Mouse (Mus musculus) forebrain, embryonic 15.5 days (tissue): ENCODE measurements around the gene Tekt1. TPM values are rescaled to one million over a fixed set of nuclear protein-coding genes. Genes with fewer than 3 reads are reported as not detected.
A peak's percentile ranks its signal among the peaks of the same experiment; 100 is the strongest.

ENCODE experiments used
- ATAC-seq: fragments of 200-750 bp; cut with Nextera tagmentation; replicated peaks from 2 replicates; pipeline ENCODE4 v1.8.0; 2017; ENCODE audit warnings: mild to moderate bottlenecking, moderate TSS enrichment, moderate library complexity
- H3K27ac ChIP-seq: fragments of 300-500 bp; sonication (generic); replicated peaks from 2 replicates; pipeline ENCODE4 v1.5.1; 2015; ENCODE audit warnings: mild to moderate bottlenecking, inconsistent platforms
- H3K27me3 ChIP-seq: fragments of 300-500 bp; sonication (generic); 2 replicates; pipeline ENCODE4 v1.6.1; 2015; ENCODE audit warnings: inconsistent platforms
- H3K36me3 ChIP-seq: fragments of 300-500 bp; sonication (generic); 2 replicates; pipeline ENCODE4 v1.6.1; 2015; ENCODE audit warnings: mild to moderate bottlenecking, inconsistent platforms
- H3K4me1 ChIP-seq: fragments of 300-500 bp; sonication (generic); 2 replicates; pipeline ENCODE4 v1.6.1; 2015; ENCODE audit warnings: inconsistent platforms
- H3K4me2 ChIP-seq: fragments of 300-500 bp; sonication (generic); replicated peaks from 2 replicates; pipeline ENCODE4 v1.6.1; 2015; ENCODE audit warnings: mild to moderate bottlenecking, inconsistent platforms
- H3K4me3 ChIP-seq: fragments of 300-500 bp; sonication (generic); 2 replicates; pipeline ENCODE4 v1.5.1; 2015; ENCODE audit warnings: mild to moderate bottlenecking, inconsistent platforms
- H3K9ac ChIP-seq: fragments of 300-500 bp; sonication (generic); replicated peaks from 2 replicates; pipeline ENCODE4 v1.6.1; 2015; ENCODE audit warnings: mild to moderate bottlenecking, inconsistent platforms
- H3K9me3 ChIP-seq: fragments of 300-500 bp; sonication (generic); 2 replicates; pipeline ENCODE4 v1.6.1; 2016; ENCODE audit warnings: inconsistent platforms
- WGBS: fragments of 180-500 bp; shearing (Covaris S2); methylation state at CpG from one replicate; pipeline ENCODE4 v1.1.7; 2015; ENCODE audit warnings: mixed read lengths; 5-methylcytosine and 5-hydroxymethylcytosine counted together
- polyA plus RNA-seq: library from polyadenylated mRNA; unstranded; fragments of >200 nt; fragmentation: Nextera tagmentation; extraction: Ambion mirVana; gene quantifications from 2 replicates; pipeline ENCODE4 v1.2.1, GENCODE M21; 2015

Tekt1 gene
- polyA plus RNA-seq, 1 experiment from 2014 or later = 10.9 TPM

- Histone ChIP-seq H3K4me3 (no peak overlapping the region), H3K27me3 (no peaks in the 10 kb centered on the region), H3K4me2 (no peak overlapping the region), H3K4me1 (peaks cover under 1% of the 10 kb centered on the region; the same call in 1 of the 2 replicates), H3K27ac (no peak overlapping the region), H3K36me3 (no peaks in the 10 kb centered on the region), H3K9me3 (no peaks in the 10 kb centered on the region), H3K9ac (no peak overlapping the region)
- ATAC-seq = no peak
- 87% methylated on average over 9 of the region's 9 CpGs for WGBS
These were observed 29.1 kb downstream of the Tekt1 start for GRCm38 (mm10) chr11:72332951-72333667.

GRCm38 (mm10) chr11:72325701-72326100 is 36.5 kb downstream of the Tekt1 start:
- no peak for ATAC-seq
- no peak overlapping the region for H3K4me2 ChIP-seq
- no peaks in the 10 kb centered on the region for H3K9me3 ChIP-seq
- H3K4me1 ChIP-seq = no peaks in the 10 kb centered on the region
- no peak overlapping the region for H3K9ac ChIP-seq
- H3K4me3 ChIP-seq = no peak overlapping the region
- 80% methylated on average over 4 of the region's 4 CpGs for WGBS
- H3K36me3 ChIP-seq = no peaks in the 10 kb centered on the region
- no peaks in the 10 kb centered on the region for H3K27me3 ChIP-seq
- H3K27ac ChIP-seq = no peak overlapping the region

- H3K27me3 ChIP-seq = no peaks in the 10 kb centered on the region
- no peaks in the 10 kb centered on the region for H3K9me3 ChIP-seq
- no peak overlapping the region for H3K27ac ChIP-seq
- no peaks in the 10 kb centered on the region for H3K4me1 ChIP-seq
- H3K9ac ChIP-seq = no peak overlapping the region
- H3K36me3 ChIP-seq = no peaks in the 10 kb centered on the region
- H3K4me3 ChIP-seq = no peak overlapping the region
- WGBS = 71% methylated on average over 3 of the region's 3 CpGs
- ATAC-seq = no peak
- no peak overlapping the region for H3K4me2 ChIP-seq
These were observed 37.8 kb downstream of the Tekt1 start for GRCm38 (mm10) chr11:72324431-72324830.

DNA sequence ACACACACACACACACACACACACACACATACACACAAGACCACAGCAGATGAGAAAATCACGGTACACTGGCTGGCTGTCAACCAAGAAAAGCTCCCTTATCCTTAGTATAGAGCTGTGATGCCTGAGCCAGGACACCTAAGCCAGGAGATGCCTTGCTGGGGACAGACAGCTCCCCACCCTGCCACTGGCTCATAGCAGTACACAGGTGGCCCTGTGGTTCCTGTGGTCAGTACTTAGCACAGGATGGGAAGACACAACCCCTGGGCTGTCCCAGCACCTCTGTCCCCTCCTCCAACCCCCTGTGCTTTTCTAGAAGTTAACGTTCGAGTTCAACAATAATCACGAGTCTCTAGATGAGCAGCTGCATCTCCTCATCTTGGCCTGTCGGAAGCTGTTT is 44.2 kb downstream of the Tekt1 start:
- H3K27me3 ChIP-seq = peaks cover 16% of the 10 kb centered on the region
- H3K27ac ChIP-seq = no peak overlapping the region
- no peak overlapping the region for H3K4me2 ChIP-seq
- peaks cover 3% of the 10 kb centered on the region; the same call in 1 of the 2 replicates for H3K4me1 ChIP-seq
- ATAC-seq = no peak
- 88% methylated on average over 5 of the region's 5 CpGs for WGBS
- no peak overlapping the region for H3K9ac ChIP-seq
- H3K9me3 ChIP-seq = no peaks in the 10 kb centered on the region
- no peaks in the 10 kb centered on the region for H3K36me3 ChIP-seq
- H3K4me3 ChIP-seq = no peak overlapping the region

DNA sequence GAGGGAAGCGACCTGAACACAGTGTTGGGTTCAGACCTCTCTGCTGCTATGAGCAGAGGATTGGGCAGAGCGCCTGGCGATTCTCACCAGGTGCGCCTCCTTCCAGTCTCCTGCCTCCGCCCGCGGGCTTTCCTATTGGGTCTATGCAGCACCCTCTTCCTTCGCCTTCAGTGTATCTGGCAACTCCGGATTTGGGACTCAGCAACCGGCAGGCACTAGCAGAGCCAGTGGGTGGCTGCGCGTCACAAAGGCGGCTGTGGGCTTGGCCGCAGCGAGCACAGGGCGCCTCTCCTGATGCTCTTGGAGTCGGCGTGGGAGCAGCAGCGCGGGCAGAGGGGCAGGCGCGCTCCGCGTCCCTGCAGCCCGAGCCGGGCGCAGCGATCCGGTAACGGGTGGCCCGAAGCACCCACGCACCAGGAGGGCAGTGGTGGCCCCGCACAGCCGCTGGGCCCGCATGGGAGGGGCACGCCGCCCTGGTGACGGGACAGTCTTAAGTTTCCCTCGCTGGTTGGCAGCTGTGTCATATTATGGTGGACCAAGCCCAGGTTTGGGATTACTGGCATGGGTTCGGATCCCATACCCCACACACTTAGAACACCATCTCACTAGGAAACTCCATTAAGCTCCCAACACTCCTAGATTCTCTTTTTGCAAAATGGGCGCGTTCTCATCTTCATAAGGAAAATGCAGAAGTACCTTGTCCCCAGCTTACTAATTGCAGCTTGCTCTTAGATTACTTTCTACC is 47.9 kb downstream of the Tekt1 start, which contains the start of gene Fbxo39:
Gene Fbxo39, plus strand, starts transcription at position 294 of the 745 bp plus-strand sequence.
- Histone ChIP-seq H3K4me1 (peaks cover 3% of the 10 kb centered on the region; the same call in 1 of the 2 replicates), H3K9me3 (no peaks in the 10 kb centered on the region), H3K4me2 (peak within 1 kb of the TSS; percentile 45), H3K4me3 (peak within 1 kb of the TSS; percentile 32), H3K9ac (0 out of 2 replicates have a peak within 1 kb of the TSS, but pooled peaks have one; percentile 14), H3K27ac (no peak within 1 kb of the TSS), H3K27me3 (peaks cover 16% of the 10 kb centered on the region), H3K36me3 (no peaks in the 10 kb centered on the region)
- WGBS = 11% methylated on average over 42 of the region's 42 CpGs
- ATAC-seq = no peak

DNA sequence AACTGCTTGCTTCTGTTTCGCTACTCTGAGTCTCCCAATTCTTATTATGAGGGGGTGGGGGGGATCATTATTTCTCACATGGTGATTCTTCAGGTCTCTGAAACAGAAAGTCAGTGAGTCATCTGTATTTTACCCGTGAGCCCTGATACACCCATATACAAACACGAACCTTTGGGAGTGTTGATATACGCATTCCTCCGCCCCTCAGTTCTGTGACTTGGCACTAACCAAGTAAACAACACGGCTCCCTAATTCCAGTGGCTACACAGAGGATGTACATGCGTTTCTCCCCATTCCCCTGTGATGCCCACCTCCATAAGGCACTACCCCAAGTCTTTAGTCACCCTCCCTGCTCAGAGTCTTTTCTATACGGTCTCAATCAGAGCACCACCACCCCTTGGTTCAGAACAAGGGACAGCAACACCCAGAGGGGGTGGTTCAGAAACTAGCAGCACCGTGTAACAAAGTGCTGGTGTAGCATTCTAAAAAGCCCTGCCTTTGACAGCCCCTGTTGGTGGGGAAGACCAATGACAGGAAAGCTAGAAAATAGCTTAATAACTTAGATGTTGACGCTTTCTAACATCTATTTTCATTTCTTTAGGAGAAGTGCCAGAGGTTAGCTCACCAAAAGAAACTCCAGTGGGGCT is 50.8 kb downstream of the Tekt1 start:
- Histone ChIP-seq H3K9ac (no peak overlapping the region), H3K27ac (no peak overlapping the region), H3K4me1 (peaks cover 3% of the 10 kb centered on the region; the same call in 1 of the 2 replicates), H3K36me3 (no peaks in the 10 kb centered on the region), H3K27me3 (peaks cover 16% of the 10 kb centered on the region), H3K4me3 (no peak overlapping the region), H3K9me3 (no peaks in the 10 kb centered on the region), H3K4me2 (no peak overlapping the region)
- ATAC-seq = no peak
- 82% methylated on average over 10 of the region's 10 CpGs for WGBS

DNA sequence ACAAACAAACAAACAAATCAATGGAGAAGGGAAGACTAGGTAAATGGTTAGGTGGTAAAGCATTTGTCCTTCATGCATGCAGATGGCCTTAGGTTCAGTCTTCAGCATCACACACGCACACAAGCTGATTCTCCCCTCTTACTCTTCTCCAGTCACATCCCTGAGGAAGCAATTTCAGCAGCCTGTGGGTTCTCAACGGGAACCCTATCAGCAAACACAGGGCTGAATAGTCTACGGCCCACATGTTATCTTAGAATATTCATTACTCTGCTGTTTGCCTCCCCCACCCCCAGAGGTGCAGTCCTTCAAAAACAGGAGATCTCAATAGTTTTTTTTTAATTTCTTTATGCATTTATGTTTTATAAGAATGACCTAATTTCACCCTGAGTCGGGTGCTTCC is 51.8 kb downstream of the Tekt1 start:
- H3K9ac ChIP-seq = no peak overlapping the region
- H3K4me1 ChIP-seq = peaks cover 3% of the 10 kb centered on the region; the same call in 1 of the 2 replicates
- H3K27me3 ChIP-seq = peaks cover 16% of the 10 kb centered on the region
- H3K27ac ChIP-seq = no peak overlapping the region
- H3K9me3 ChIP-seq = no peaks in the 10 kb centered on the region
- no peaks in the 10 kb centered on the region for H3K36me3 ChIP-seq
- H3K4me3 ChIP-seq = no peak overlapping the region
- no peak for ATAC-seq
- 87% methylated on average over 4 of the region's 4 CpGs for WGBS
- no peak overlapping the region for H3K4me2 ChIP-seq

GRCm38 (mm10) chr11:72308982-72309381 is 53.3 kb downstream of the Tekt1 start:
- 63% methylated on average over 2 of the region's 2 CpGs for WGBS
- Histone ChIP-seq H3K27ac (no peak overlapping the region), H3K36me3 (no peaks in the 10 kb centered on the region), H3K4me3 (no peak overlapping the region), H3K9me3 (no peaks in the 10 kb centered on the region), H3K27me3 (peaks cover 5% of the 10 kb centered on the region), H3K9ac (no peak overlapping the region), H3K4me2 (no peak overlapping the region), H3K4me1 (no peaks in the 10 kb centered on the region)
- ATAC-seq = no peak

DNA sequence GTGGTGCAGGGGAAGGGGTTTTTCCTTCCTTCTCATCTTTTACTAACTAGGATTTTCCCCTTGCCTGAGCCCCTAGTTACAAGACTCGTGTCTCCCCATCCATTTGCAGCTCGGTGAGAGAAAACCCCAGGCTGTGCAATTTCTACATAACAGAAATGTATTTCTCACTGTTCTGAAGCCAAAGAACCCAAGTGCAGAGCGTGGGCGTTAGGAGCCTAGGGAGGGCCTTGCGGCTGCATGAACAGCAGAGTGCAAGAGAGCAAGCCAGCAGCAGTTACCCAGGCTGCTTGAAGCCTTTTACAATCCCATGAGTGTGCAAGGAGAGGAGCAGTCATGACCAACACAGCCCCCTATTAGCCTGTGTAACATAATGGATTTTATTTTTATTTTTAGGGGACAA is 54.8 kb downstream of the Tekt1 start:
- H3K4me2 ChIP-seq = no peak overlapping the region
- no peak for ATAC-seq
- no peaks in the 10 kb centered on the region for H3K4me1 ChIP-seq
- no peaks in the 10 kb centered on the region for H3K9me3 ChIP-seq
- H3K4me3 ChIP-seq = no peak overlapping the region
- WGBS = 87% methylated on average over 5 of the region's 5 CpGs
- no peak overlapping the region for H3K9ac ChIP-seq
- H3K27me3 ChIP-seq = no peaks in the 10 kb centered on the region
- H3K36me3 ChIP-seq = no peaks in the 10 kb centered on the region
- H3K27ac ChIP-seq = no peak overlapping the region

- Histone ChIP-seq H3K27ac (no peak overlapping the region), H3K9ac (no peak overlapping the region), H3K27me3 (no peaks in the 10 kb centered on the region), H3K4me1 (no peaks in the 10 kb centered on the region), H3K36me3 (no peaks in the 10 kb centered on the region), H3K4me3 (no peak overlapping the region), H3K4me2 (no peak overlapping the region), H3K9me3 (no peaks in the 10 kb centered on the region)
- no peak for ATAC-seq
- 71% methylated on average over 7 of the region's 7 CpGs for WGBS
These were observed 60.0 kb downstream of the Tekt1 start for GRCm38 (mm10) chr11:72302230-72302629.

DNA sequence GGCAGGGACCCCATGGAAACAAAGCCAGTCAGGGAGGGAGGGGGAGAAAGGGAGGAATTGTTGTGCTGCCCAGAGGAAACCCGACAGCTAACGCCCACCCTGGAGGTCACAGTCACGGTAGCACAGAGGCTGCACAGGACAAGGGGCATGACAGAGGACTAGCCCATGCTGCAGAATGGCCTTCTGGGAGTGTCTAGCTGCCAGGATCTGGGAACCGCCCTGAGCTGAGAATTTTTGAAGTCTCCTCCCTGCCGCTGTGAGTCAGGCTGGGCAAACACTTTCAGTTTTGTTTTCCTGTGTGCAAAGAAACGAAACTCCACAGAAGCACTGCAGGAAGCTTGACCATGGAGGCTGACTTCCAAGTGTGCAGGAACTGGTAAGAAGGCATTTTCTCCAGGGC is 60.9 kb downstream of the Tekt1 start, which contains the start of gene Xaf1:
Gene Xaf1, plus strand, starts transcription at position 296 of the 400 bp plus-strand sequence.
- Histone ChIP-seq H3K36me3 (no peaks in the 10 kb centered on the region), H3K27ac (no peak within 1 kb of the TSS), H3K27me3 (no peaks in the 10 kb centered on the region), H3K9ac (no peak within 1 kb of the TSS), H3K9me3 (no peaks in the 10 kb centered on the region), H3K4me2 (no peak within 1 kb of the TSS), H3K4me1 (no peaks in the 10 kb centered on the region), H3K4me3 (no peak within 1 kb of the TSS)
- WGBS = 29% methylated on average over 6 of the region's 6 CpGs
- no peak for ATAC-seq
